Mouse (Mus musculus): Measurements from ENCODE around the gene Ankrd13d. TPM values are rescaled to one million over a fixed set of nuclear protein-coding genes. Genes with fewer than 3 reads are reported as not detected.

Gene Ankrd13d
- polyA plus RNA-seq, 1 experiment: 76.1 TPM

DNA sequence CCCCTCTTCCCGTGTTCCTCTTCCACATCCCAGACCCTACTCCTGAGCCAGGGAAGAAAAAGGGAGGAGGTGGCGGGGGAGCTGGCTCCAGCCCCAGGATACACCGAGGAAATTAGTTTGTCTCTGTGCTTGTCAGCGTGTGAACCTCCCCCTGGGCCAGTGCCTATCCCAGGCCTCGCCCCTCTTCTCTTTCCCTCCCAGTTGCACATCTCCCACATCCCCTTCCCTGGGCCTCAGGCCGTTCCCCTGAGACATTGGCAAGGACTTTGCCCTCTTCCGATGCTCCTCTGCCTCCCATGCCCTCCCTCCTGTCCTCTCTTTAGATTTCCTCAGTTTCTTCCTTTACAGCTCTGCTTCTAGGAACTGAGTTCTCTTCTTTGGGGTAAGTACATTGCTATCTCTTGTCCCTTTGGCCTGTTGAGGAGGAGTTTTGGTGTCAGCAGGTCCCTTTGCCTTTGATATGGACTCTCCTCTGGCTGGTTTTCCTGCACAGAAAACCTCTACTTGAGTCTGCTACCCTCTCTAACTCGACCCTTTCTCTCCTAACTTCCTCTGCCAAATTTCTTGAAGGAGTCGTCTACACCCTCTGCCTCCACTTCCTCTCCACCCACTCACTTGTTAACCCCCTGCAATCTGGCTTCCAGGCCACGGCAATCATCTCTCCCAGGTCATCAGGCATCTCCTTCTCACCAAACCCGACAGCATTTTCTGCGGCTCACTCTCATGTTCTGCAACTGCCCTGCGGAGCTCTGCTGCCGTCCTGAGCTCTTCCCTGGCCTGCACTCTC is 61.8 kb downstream of the Ankrd13d start:
- no peaks in the 10 kb centered on the region for H3K4me1 ChIP-seq (ENCODE audit: control insufficient read depth, insufficient read depth, low read length)
- no peak overlapping the region for H3K27ac ChIP-seq (ENCODE audit: insufficient read depth, low read length)
- no peak overlapping the region for H3K4me3 ChIP-seq (ENCODE audit: insufficient read depth, low read length)
- TF ChIP-seq CTCF (IDR thresholded peaks at IDR 0.05; ENCODE audit: extremely low read depth, insufficient read depth, low read length) (no peak), POLR2A (IDR thresholded peaks at IDR 0.05; ENCODE audit: extremely low read depth, insufficient read depth, low read length) (no peak)

DNA sequence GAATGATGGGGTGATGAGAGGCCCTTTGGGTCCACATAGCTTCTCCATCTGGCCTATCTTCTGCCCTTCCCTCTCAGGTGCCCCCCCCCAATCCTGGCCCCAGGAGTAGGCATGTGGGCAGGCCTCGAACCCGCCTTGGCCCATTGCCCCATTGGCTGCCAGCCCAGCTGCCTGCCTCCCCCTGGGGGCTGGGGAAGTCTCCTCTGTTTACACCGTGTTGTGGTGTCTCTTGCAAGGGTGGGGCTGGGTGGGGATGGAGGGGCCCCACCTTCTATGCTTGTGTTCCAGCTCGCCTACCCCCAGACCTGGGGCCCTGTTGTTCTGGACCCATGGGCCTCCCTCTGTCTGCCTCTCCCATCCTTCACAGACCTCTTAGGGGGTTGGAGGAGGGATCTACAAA is 62.5 kb downstream of the Ankrd13d start:
- H3K27ac ChIP-seq (ENCODE audit: insufficient read depth, low read length): no peak overlapping the region
- no peak overlapping the region for H3K4me3 ChIP-seq (ENCODE audit: insufficient read depth, low read length)
- no peaks in the 10 kb centered on the region for H3K4me1 ChIP-seq (ENCODE audit: control insufficient read depth, insufficient read depth, low read length)
- TF ChIP-seq CTCF (IDR thresholded peaks at IDR 0.05; ENCODE audit: extremely low read depth, insufficient read depth, low read length): no peak
- no peak for TF ChIP-seq POLR2A (IDR thresholded peaks at IDR 0.05; ENCODE audit: extremely low read depth, insufficient read depth, low read length)

Other genes starting within 250 kb of the Ankrd13d start
- gene Gstp1, start 245.2 kb downstream of the Ankrd13d start, polyA plus RNA-seq (2012; rRNA removed): 511 and 557 TPM in 2 replicates
- 11.7 and 12.9 TPM in 2 replicates for gene Gstp2, start 237.1 kb downstream of the Ankrd13d start, polyA plus RNA-seq (2012; rRNA removed)
- gene Gstp3, start 223.6 kb downstream of the Ankrd13d start, polyA plus RNA-seq (2012; rRNA removed): not detected in 2 replicates
- gene Cabp2, start 201.6 kb downstream of the Ankrd13d start, polyA plus RNA-seq (2012; rRNA removed): not detected in 2 replicates
- gene Cdk2ap2, start 186.0 kb downstream of the Ankrd13d start, polyA plus RNA-seq (2012; rRNA removed): 44.3 and 47.3 TPM in 2 replicates
- gene Pitpnm1, start 183.1 kb downstream of the Ankrd13d start, polyA plus RNA-seq (2012; rRNA removed): 293 and 340 TPM in 2 replicates
- gene Aip, start 157.3 kb downstream of the Ankrd13d start, polyA plus RNA-seq (2012; rRNA removed): 167 and 180 TPM in 2 replicates
- 0.04 TPM in 2 replicates for gene Gpr152, start 143.3 kb downstream of the Ankrd13d start, polyA plus RNA-seq (2012; rRNA removed)
- gene Cabp4, start 139.1 kb downstream of the Ankrd13d start, polyA plus RNA-seq (2012; rRNA removed): 0.08 and 0.17 TPM in 2 replicates
- gene Coro1b, start 134.5 kb downstream of the Ankrd13d start, polyA plus RNA-seq (2012; rRNA removed): 207 and 236 TPM in 2 replicates
- 1.3 and 1.6 TPM in 2 replicates for gene Ptprcap, start 129.5 kb downstream of the Ankrd13d start, polyA plus RNA-seq (2012; rRNA removed)
- 79.5 and 91.7 TPM in 2 replicates for gene Rps6kb2, start 119.8 kb downstream of the Ankrd13d start, polyA plus RNA-seq (2012; rRNA removed)
- 13.4 and 21.4 TPM in 2 replicates for gene Carns1, start 107.7 kb downstream of the Ankrd13d start, polyA plus RNA-seq (2012; rRNA removed)
- gene Tbc1d10c, start 91.9 kb downstream of the Ankrd13d start, polyA plus RNA-seq (2012; rRNA removed): 2.2 and 2.4 TPM in 2 replicates
- 385 and 421 TPM in 2 replicates for gene Ppp1ca, start 91.1 kb downstream of the Ankrd13d start, polyA plus RNA-seq (2012; rRNA removed)
- 17.3 and 18.4 TPM in 2 replicates for gene Rad9a, start 81.5 kb downstream of the Ankrd13d start, polyA plus RNA-seq (2012; rRNA removed)
- gene Clcf1, start 68.9 kb downstream of the Ankrd13d start, polyA plus RNA-seq (2012; rRNA removed): 2.4 and 2.8 TPM in 2 replicates
- not detected in 2 replicates for gene AC109138.7, start 68.8 kb downstream of the Ankrd13d start, polyA plus RNA-seq (2012; rRNA removed)
- 38.9 and 39.7 TPM in 2 replicates for gene Pold4, start 51.2 kb downstream of the Ankrd13d start, polyA plus RNA-seq (2012; rRNA removed)
- 148 and 177 TPM in 2 replicates for gene Ssh3, start 14.0 kb downstream of the Ankrd13d start, polyA plus RNA-seq (2012; rRNA removed)
- gene Grk2, start 23.1 kb upstream of the Ankrd13d start, polyA plus RNA-seq (2012; rRNA removed): 220 and 239 TPM in 2 replicates
- 66.1 and 66.2 TPM in 2 replicates for gene Kdm2a, start 115.1 kb upstream of the Ankrd13d start, polyA plus RNA-seq (2012; rRNA removed)
- 1.3 TPM in 2 replicates for gene Rhod, start 156.3 kb upstream of the Ankrd13d start, polyA plus RNA-seq (2012; rRNA removed)
- gene Syt12, start 194.3 kb upstream of the Ankrd13d start, polyA plus RNA-seq (2012; rRNA removed): 24.6 and 26.4 TPM in 2 replicates
- not detected in 2 replicates for gene 2010003K11Rik, start 215.4 kb upstream of the Ankrd13d start, polyA plus RNA-seq (2012; rRNA removed)
- gene Pcx, start 227.3 kb upstream of the Ankrd13d start, polyA plus RNA-seq (2012; rRNA removed): 39.3 and 41.4 TPM in 2 replicates